Mouse (Mus musculus): ENCODE results near the gene Asxl1.

GRCm38 (mm10) chr2:153442720-153443119 is 97.1 kb downstream of the Asxl1 start:
- TF ChIP-seq CTCF (IDR thresholded peaks at IDR 0.05; ENCODE audit: low read depth, low read length) (no peak), POLR2A (IDR thresholded peaks at IDR 0.05; ENCODE audit: insufficient read depth, low read length) (no peak), EP300 (IDR thresholded peaks at IDR 0.05; ENCODE audit: insufficient read depth, low read depth, low read length) (no peak)
